Mouse (Mus musculus) liver, adult 10 weeks (tissue): ENCODE data around the gene Pappa. TPM values are rescaled to one million over a fixed set of nuclear protein-coding genes. Genes with fewer than 3 reads are reported as not detected.

Experiments used
- polyA plus RNA-seq: library from polyadenylated mRNA; stranded (reverse); fragments of 350-450 nt; fragmentation: Illumina TruSeq; extraction: RNeasy Lipid Tissue Mini Kit (QIAGEN cat#74804); gene quantifications from one replicate; pipeline ENCODE4 v1.2.3, GENCODE M21; 2014; ENCODE audit warnings: low read depth, low replicate concordance

Gene Pappa
- polyA plus RNA-seq, result 0.13 TPM

DNA sequence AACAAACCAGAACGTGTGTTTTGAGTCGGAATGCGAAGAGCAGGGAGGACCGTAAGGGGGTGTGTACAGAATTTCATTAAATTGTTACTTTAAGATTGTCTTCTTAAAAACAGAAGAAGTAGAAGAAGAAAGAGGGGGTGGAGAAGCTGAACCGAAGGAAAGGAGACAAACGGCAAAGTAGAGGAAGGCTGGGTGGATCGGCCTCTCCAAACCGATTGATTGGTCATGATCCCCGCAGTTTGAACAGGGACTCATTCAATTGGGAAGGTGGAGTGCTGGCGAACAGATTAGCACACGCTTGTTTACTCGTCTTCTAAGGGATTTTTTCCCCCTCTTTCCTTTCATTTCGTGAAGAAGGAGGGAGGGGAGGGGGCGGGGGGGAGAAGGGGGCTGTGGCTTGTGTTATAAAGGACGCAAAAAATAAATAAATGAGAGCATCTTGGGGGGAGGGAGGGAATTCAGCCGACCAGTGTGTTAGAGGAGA is at the start of gene Pappa:
Gene Pappa (plus strand): TSS at position 434 of the 484 bp plus-strand sequence.

